Mouse (Mus musculus): ENCODE results near the gene Adm.
A peak's percentile ranks its signal among the peaks of the same experiment; 100 is the strongest.
"Not testable (repeated sequence)": the region's sequence is repeated elsewhere in the genome, so short reads cannot be mapped to it uniquely, and the experiment has no call there.

Gene Adm

DNA sequence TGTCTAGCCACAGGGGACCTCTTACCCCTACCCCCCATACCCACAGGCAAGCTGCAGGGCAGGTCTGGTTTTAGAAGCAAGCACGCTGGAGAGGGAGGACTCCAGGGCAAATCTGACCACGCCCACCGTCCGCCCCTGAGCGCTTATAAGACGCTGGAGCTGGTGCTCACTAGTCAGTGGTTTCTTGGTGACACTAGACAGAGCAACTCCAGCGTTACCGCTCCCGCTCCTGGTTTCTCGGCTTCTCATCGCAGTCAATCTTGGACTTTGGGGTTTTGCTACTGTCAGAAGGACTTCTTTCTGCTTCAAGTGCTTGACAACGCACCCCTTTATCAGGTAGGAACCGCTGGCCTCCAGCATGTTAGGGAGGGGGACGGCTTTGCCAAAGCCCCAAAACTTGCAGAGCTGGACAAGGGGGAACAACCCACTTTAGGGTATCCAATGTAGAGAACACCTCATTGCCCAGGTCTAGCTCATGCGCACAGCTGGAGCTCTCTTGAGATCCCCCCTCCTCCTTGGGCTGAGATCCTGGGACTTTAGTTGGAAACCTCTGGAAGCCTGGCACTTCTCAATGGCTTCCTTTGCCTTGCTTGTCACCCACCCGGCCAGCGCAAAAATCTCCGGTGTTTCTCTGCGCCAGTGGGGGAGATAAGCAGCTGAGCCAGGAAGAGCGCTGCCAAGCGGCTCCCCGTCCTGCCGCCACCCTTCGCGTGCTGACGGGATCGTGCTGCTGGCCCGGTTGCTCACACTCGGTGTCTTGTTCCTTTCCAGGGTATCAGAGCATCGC is at the start of gene Adm:
Gene Adm, plus strand, starts transcription at position 176 of the 787 bp plus-strand sequence.
- DNase-seq: peak; percentile 31

DNA sequence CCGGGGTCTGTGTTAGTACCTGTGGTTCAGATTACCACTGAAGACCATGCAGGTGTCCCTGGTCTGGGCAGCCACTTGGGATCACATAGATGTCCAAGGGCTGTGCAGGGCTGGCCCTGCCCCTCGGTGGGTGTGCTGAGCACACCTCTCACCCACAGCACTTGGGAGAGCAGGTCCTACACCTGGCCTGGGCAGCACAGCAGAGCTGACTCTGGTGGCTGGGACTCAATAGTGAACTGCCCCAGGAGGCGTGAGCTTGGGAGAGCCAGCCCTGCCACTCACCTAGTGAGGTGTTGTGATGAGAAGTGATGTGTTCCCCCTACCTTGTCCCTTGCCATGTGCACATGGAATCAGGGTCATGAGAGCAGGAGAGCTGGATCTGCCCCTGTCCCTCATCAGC is 43.8 kb upstream of the Adm start:
- no peak for DNase-seq

DNA sequence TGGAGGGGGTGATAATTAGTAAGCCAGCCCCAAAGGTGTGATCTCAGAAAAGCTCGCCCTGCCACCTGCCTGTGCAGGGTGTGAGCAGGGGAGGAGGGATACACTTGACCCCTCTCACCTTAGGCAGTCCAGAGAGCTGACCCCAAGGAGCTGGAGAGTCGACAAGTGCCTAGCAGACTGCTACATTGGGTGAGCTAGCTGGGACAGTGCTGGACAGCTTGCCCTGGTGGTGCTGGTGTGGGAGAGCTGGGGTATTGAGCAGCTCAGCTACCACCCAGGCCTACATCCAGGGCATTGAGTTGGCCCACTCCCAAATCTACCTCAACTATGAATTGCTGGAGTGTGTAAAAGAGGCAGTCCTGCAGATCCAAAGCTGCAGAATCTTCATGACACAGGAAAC is 43.3 kb upstream of the Adm start:
- no peak for DNase-seq

DNA sequence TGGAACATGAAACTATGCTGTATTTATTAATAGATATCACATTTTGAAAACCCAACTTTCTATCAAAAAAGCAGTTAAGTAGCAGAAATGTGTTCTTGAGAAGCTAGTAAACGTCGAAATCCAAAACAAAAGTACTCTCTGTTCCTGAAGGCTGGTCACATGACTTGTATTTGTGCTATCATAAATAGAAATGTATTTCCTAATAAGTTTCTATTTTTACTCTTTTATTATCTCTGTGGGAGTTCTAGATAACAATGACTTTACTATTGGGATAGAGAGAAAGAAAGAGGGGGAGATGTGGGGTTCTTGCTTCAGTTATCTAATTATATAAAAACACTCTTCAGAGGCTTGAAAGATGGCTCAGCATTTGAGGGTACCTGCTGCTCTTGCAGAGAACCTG is 42.2 kb upstream of the Adm start:
- DNase-seq: no peak

DNA sequence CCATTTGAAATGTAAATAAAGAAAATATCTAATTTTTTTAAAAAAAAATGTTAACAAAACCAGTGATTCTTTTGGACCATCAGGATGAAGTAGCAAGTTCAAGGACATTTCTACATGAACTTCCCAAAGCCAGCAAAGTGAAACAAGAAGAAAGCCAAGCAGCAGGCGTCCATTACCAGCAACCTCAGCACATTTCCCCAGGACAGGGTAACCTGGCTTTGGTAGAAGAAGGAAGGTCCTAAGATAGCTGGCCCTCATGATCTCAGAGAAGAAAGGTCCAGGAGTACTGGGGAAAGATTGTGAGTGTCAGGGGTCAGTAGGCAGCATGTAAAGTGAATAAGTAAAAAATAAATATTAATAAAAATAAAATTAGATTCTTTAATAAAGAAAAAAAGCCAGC is 39.7 kb upstream of the Adm start:
- no peak for DNase-seq

DNA sequence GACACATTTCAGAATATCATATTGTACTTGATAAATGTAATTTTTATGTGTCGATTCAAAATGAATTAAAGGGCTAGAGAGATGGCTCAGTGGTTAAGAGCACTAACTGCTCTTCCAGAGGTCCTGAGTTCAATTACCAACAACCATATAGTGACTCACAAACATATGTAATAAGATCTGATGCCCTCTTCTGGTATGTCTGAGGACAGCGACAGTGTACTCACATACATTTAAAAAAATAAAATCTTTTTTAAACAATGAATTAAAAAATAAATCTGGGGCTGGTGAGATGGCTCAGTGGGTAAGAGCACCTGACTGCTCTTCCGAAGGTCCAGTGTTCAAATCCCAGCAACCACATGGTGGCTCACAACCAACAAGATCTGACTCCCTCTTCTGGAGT is 33.5 kb upstream of the Adm start:
- DNase-seq: not testable (repeated sequence)

DNA sequence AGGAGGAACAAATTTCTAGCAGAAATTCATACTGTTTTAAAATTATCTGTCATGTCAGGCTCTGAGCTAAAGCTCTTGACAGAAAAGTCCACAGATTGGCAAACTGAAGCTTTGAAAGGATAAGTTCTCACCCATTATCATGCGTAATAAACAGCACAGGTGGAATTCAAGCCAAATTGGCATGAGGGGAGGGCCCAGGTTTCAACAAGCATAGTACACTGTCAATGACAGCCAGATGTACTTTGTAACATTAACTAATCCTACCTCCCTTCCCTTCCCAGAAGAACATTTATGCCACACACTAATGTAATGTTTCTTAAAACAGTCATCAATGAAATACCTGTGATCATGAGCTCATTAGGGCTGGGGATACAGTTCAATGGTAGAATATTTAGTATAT is 30.3 kb upstream of the Adm start:
- DNase-seq: no peak

DNA sequence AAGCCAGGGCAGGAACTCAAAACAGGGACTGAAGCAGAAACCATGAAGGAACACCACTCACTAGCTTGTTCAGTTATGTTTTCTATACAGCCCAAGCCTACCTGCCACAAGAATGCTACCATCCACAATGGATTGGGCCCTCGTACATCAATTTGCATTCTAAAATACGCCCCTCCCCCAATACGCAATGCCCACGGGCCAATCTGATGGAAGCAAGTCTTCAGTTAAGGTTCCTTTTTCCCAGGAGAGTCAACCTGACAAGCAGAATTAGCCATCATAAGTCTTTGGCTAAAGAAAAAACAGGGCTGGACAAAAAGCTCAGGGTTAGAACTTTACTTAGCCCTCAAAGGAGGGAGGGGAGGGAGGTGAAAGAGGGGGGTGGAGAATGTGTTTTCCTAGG is 22.0 kb upstream of the Adm start:
- no peak for DNase-seq

DNA sequence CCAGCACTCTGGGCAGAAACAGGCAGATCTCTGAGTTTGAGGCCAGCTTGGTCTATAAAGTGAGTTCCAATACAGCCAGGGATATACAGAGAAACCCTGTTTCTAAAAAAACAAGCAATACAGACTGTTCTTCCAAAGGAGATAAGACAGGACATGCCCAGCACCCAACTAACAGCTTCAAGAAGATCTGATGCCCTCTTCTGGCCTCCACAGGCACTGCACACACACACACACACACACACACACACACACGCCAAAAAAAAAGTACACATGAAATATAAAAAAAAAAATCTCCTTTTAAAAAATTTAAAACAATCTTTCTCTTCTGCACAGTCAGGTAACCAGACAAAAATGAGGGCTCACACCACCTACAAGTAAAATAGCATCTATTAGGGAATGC is 20.6 kb upstream of the Adm start:
- DNase-seq: no peak

DNA sequence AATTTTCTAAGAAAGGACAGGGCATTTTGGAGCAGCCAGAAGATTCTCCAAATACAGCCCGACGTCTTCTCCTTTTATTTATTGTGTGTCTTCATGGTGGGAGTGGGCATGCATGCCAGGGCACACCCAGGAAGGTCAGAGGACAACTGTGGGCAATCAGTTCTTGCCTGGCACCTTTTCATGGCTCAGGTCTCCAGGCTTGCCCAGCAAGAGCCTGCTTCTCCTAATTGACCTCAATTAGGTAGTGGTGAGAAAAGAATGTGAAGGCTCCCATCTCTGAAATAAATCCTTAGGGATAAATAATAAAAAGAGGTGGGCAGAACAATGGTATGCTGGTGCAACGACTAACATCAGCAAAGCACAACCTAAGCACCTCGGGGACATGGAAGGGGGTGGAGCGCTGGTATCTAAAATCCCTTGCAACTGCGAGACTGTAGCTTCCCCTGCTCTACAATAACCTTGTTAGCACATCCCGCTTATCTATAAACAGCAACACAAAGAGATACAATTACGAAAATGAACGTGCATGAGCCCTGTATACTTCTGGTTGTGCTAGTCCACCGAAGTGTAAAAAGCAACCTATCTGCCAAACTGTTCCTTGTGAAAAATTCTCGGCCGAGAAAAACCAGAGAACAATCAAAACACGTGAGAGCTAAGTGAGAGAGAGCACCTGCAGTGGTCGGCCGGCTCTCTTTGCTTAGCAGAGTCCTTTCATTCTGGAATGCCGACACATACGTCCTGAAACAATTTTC is 13.9 kb upstream of the Adm start:
- DNase-seq: no peak

DNA sequence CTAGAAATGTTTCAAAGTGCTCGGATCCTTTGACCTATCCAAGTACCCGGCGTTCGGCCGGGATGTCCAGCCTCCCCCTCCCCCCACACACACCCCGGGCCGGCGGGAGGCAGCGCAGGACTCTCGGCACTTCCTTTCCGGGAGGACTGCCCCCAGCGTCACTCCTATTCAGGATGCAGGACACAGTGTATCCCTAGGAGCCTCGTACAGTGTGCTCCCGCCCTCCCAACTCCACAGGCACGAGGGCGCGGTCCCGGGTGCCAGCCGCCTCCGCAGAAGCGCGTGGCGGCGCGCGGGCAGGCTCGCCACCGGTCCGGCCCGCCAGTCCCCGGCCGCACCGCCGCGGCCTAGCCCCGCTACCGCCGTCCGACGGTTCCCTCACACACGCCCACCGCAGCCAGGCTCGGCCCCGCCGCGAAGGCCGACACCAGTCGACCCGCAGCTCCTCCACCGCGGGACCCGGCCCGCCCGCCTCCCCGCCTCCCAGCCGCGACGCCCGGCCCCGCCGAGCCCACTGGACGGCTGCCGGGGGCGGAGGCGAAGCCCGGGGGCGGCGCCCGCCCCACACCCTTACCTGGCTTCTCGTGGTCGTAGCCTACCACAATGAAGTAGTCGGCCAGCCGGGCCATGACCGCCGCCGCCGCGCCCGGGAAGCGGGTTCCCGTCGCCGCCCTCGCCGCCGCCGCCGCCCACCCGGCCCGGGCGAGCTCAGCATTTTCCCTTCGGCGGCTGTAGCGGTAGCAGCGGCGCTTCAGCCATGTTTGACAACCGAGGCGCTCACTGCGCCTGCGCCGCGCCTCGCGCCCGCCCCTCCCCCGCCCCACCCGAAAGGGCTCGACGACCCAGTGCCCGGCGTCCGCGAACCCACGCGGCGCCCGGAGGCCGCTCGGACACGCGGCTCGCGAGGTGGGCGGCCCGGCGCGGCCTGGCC is 13.1 kb upstream of the Adm start, which contains the start of gene Sbf2:
Gene Sbf2, minus strand, starts transcription at position 790 of the 931 bp plus-strand sequence.
- peak; percentile 67 for DNase-seq

DNA sequence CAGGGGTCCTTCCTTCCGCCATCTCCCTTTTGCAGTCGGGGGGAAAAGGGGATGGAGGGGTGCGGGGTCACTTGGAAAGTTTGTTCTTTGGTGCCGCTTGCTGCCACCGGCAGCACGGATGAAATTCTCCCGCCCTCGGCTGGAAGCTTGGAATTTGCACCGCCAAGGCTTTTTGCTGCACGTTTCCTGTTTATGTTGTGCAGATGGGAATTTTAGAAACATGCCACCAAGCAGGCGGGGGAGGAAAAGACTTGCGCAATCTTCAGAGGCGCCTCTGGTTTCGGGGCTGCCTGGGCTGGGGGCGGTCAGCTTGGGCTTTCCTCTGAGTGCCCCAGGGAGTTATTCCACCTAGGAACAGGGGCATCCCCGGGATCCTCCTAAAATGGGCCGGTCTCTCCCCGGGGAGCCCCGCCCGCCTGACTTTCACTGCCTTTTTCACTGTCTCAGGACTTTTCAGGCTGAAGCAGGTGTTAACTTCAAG is 12.3 kb upstream of the Adm start:
- peak; percentile 35 for DNase-seq

DNA sequence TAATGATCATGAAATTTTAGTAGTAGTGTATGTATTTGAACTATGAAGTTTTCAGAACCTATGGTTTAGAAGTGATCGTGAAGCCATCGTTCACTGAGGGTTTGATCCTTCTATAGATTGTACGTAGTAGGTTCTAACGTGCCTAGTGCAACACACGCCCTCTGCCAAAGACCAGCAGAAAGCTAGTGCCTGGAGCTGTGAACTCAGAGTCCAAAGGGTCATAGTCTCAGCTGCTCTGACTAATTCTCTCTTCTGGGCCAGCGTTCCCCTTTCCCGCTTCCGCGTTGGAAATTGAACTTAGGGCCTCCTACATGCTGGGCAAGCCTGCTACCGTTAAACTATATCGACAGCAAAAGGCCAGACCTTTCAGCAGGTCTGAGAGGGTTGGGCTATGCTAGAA is 11.7 kb upstream of the Adm start:
- no peak for DNase-seq

DNA sequence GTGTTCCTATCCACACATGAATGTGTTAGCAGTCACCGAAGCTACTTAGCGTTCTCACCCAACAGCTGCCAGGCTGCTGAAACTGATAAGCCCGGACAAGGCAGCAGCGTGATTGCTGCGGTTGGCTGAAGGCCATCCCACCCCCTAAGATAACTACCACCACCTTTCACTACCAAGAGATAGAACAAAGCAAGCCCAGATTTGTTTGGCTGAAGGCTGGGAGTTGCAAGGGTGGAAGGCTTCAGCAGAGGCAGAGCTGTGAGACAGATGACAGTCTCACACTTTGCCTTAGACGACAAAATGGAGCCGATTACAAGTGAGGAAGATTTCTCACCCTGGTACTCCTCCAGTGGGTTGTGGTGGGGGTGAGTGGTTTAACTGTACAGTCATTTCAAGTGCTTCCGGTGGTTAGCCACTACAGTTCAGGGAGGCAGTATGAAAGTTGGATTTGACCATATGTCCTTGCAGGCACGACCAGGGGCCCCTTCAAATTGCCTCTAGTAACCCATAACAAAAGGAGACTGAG is 8.3 kb upstream of the Adm start:
- DNase-seq: no peak

DNA sequence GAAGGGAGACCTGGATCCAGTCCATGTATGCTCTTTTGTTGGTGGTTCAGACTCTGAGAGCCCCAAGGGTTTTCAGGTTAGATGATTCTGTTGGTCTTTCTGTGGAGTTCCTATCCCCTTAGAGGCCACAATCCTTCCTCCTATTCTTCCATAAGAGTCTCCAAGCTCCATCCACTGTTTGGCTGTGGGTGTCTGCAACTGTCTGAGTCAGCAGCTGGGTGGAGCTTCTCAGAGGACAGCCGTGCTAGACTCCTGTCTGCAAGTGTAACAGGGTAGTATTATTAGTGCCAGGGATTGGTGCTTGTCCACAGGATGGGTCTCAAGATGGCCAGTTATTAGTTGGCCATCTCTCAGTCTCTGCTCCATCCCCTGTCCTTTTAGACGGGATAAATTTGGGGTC is 3.4 kb upstream of the Adm start:
- no peak for DNase-seq

DNA sequence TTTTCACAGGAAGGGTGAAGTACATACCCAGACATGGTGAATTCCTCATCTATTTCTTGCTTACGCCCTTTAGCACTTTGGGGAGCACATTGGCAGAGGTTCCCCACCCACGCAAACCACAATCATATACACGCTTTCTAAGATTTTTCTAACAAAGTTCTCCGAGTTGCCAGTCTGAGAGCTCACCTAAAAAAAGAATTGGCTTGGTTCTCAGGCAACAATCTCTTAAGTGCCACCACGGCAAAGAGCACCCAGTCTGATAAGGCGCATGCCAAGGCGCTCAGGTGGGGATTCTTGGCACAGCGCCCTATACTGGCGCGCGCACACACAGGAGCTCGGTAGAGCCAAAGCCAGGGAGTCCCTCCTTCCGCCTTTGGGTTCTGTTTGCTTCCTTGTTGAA is 2.5 kb upstream of the Adm start:
- DNase-seq: no peak

DNA sequence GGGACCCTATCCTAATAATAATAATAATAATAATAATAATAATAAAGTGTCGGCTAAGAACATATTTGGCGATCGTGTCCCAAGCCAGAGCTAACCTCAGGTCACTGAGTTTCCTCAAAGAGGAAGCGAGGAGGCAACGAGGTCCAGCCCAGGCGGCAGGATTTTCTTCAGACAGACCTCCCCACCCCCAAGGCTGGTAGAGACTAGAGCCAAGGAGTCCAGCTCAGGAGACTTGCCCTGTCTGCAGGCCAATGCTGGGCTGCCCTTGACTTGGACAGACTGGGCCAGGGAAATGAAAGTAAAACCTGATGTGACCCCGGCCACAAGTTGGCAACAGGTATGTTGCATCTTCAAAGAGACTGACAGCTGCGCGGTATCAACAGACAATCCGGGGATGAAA is 2.0 kb upstream of the Adm start:
- no peak for DNase-seq

DNA sequence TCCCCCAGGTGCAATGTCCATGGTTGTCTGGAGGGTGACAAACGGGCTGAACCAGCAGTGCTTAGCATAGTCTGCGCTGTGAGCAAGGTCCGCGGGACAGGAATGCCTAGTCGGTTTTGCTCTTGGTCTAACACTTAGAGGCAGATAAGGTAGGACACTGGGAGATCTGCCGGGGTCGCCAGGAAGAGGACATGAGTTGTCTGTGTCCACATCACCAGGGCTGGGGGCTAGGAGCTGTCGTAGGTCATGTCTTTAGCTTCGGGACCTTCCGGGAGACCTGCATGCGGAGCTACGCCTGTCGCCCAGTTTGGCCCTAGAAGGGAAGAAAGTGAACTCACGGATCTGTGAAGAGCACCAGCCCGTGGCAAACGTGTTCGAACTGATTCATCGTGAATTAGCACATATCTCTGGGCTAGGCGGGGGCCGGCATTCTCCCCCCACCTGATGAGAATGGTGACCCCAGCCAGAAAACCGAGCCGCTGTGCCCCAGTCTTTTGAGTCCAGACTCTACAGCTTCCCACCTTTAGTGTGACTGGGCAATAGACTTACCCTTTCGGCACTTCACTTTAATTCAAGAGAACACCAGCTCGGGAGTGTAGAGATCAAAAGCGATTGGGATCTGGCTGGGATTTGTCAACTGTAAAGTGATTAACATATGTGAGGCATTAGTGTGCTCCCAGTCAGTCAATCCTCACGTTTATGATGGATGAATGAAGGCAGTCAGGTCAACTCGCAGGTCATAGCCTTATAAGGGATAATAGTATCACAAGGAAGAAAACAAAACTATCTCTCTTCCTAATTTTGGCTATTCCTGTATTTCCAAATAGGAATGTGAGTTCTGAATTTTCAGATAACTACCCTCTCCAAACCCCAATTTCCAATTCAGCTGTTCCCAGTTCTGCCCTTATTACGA is 1.0 kb upstream of the Adm start:
- no peak for DNase-seq

DNA sequence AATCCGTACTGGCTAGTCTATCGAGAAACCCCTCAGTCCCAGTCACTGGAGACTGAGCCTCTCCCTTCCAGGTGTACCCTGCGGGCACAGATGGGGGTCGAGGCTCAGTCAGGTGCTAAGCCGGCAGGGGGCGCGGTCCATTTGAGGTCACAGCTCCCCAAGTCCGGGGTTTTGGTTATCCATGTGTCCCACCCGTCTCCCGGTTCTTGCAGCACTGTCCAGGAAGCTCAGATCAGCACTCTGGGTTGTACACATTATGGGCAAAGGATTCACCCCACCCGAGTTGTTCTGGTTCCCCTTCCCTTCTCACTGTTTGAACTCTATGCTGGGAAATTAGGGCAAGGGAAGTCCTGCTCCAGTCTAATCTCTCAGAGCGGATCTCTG is 370 bp upstream of the Adm start:
- DNase-seq: no peak

DNA sequence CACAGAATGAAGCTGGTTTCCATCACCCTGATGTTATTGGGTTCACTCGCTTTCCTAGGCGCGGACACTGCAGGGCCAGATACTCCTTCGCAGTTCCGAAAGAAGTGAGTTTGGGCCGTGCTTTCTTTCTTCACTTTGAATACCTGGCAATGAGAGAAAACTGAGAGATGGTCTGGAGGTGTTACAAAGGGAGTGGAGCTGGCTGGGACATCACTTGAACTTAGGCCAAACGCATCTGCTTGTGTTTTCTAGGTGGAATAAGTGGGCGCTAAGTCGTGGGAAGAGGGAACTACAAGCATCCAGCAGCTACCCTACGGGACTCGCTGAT is 776 bp downstream of the Adm start:
- no peak for DNase-seq

DNA sequence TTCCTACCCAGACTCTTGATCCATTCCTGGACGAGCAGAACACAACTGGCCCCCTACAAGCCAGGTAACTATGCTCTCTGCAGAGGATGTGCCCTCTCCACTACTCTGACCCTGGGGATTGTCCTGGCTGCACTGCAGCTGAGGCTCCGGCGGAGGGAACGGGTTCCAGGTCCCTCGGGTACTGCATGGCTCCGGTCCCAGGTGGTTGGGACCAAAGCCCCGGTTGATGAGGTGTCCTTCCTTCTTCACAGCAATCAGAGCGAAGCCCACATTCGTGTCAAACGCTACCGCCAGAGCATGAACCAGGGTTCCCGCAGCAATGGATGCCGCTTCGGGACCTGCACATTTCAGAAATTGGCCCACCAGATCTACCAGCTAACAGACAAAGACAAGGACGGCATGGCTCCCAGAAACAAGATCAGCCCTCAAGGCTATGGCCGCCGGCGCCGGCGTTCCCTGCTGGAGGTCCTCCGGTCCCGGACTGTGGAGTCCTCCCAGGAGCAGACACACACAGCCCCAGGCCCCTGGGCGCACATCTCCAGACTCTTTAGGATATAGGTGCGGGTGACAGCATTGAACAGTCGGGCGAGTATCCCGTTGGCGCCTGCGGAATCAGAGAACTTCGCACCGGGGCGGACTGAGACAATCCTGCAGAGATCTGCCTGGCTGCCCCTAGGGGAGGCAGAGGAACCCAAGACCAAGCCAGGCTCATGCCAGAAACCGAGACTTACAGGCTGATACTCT is 1.3 kb downstream of the Adm start:
- DNase-seq: peak; percentile 16

All from cerebellum, adult 11 months (tissue).